Mouse (Mus musculus): ENCODE results near the gene Tbce. TPM values are rescaled to one million over a fixed set of nuclear protein-coding genes. Genes with fewer than 3 reads are reported as not detected.

The Tbce gene
- 62.7 and 69.7 TPM in 2 replicates for polyA plus RNA-seq (2015; fragmentation: Nextera tagmentation; extraction: Ambion mirVana)

GRCm38 (mm10) chr13:14039292-14039965 lies at the start of gene Tbce:
Gene Tbce, minus strand, starts transcription at chr13:14039638.
- peak within 1 kb of the TSS; percentile 69 for H3K4me3 ChIP-seq
- no peaks in the 10 kb centered on the region for H3K9me3 ChIP-seq
- peak within 1 kb of the TSS; percentile 84 for H3K4me2 ChIP-seq
- WGBS: under 1% methylated on average over 35 of the region's 35 CpGs
- peak; percentile 92 for ATAC-seq (ENCODE audit: insufficient number of reproducible peaks, insufficient read depth, low FRiP score, low TSS enrichment, low read depth)
- H3K4me1 ChIP-seq: peaks cover 15% of the 10 kb centered on the region
- H3K27me3 ChIP-seq: no peaks in the 10 kb centered on the region
- no peaks in the 10 kb centered on the region for H3K36me3 ChIP-seq
- H3K27ac ChIP-seq: peak within 1 kb of the TSS; percentile 98
- H3K9ac ChIP-seq: peak within 1 kb of the TSS; percentile 89

- Histone ChIP-seq H3K9me3 (no peaks in the 10 kb centered on the region), H3K4me1 (no peaks in the 10 kb centered on the region), H3K36me3 (peaks cover 8% of the 10 kb centered on the region), H3K4me2 (no peak overlapping the region), H3K4me3 (no peak overlapping the region), H3K9ac (no peak overlapping the region), H3K27ac (no peak overlapping the region), H3K27me3 (no peaks in the 10 kb centered on the region)
- ATAC-seq (ENCODE audit: insufficient number of reproducible peaks, insufficient read depth, low FRiP score, low TSS enrichment, low read depth): no peak
- WGBS: 83% methylated on average over 1 of the region's 1 CpGs
Measured at GRCm38 (mm10) chr13:14088669-14089068, 49.2 kb upstream of the Tbce start.

GRCm38 (mm10) chr13:14075326-14075725 lies 35.9 kb upstream of the Tbce start:
- Histone ChIP-seq H3K4me2 (no peak overlapping the region), H3K4me3 (no peak overlapping the region), H3K9ac (no peak overlapping the region), H3K4me1 (no peaks in the 10 kb centered on the region), H3K27ac (no peak overlapping the region), H3K27me3 (no peaks in the 10 kb centered on the region), H3K36me3 (peaks cover 1% of the 10 kb centered on the region; the same call in 1 of the 2 replicates), H3K9me3 (no peaks in the 10 kb centered on the region)
- no peak for ATAC-seq (ENCODE audit: insufficient number of reproducible peaks, insufficient read depth, low FRiP score, low TSS enrichment, low read depth)
- 82% methylated on average over 1 of the region's 1 CpGs for WGBS

GRCm38 (mm10) chr13:14074371-14074770 lies 34.9 kb upstream of the Tbce start:
- ATAC-seq (ENCODE audit: insufficient number of reproducible peaks, insufficient read depth, low FRiP score, low TSS enrichment, low read depth): no peak
- Histone ChIP-seq H3K27me3 (no peaks in the 10 kb centered on the region), H3K27ac (no peak overlapping the region), H3K9me3 (no peaks in the 10 kb centered on the region), H3K4me2 (no peak overlapping the region), H3K9ac (no peak overlapping the region), H3K4me1 (no peaks in the 10 kb centered on the region), H3K4me3 (no peak overlapping the region), H3K36me3 (peaks cover 3% of the 10 kb centered on the region; the same call in 1 of the 2 replicates)
- 97% methylated on average over 1 of the region's 1 CpGs for WGBS

- Histone ChIP-seq H3K4me1 (0 out of 2 replicates have a peak, but pooled peaks cover 4% of the 10 kb centered on the region), H3K4me3 (no peak overlapping the region), H3K9ac (no peak overlapping the region), H3K27me3 (no peaks in the 10 kb centered on the region), H3K9me3 (no peaks in the 10 kb centered on the region), H3K27ac (no peak overlapping the region), H3K36me3 (peaks cover 13% of the 10 kb centered on the region; the same call in 1 of the 2 replicates), H3K4me2 (no peak overlapping the region)
- ATAC-seq (ENCODE audit: insufficient number of reproducible peaks, insufficient read depth, low FRiP score, low TSS enrichment, low read depth): no peak
- WGBS: 84% methylated on average over 1 of the region's 1 CpGs
Measured at GRCm38 (mm10) chr13:14069291-14069690, 29.9 kb upstream of the Tbce start.

- H3K9me3 ChIP-seq: no peaks in the 10 kb centered on the region
Measured at GRCm38 (mm10) chr13:14068035-14068434, 28.6 kb upstream of the Tbce start.

GRCm38 (mm10) chr13:14065701-14066100 lies 26.3 kb upstream of the Tbce start:
- no peaks in the 10 kb centered on the region for H3K9me3 ChIP-seq
- H3K27ac ChIP-seq: no peak overlapping the region
- no peak overlapping the region for H3K9ac ChIP-seq
- H3K27me3 ChIP-seq: no peaks in the 10 kb centered on the region
- peaks cover 16% of the 10 kb centered on the region for H3K4me1 ChIP-seq
- no peak for ATAC-seq (ENCODE audit: insufficient number of reproducible peaks, insufficient read depth, low FRiP score, low TSS enrichment, low read depth)
- WGBS: 76% methylated on average over 1 of the region's 1 CpGs
- H3K4me3 ChIP-seq: no peak overlapping the region
- peaks cover 13% of the 10 kb centered on the region; the same call in 1 of the 2 replicates for H3K36me3 ChIP-seq
- H3K4me2 ChIP-seq: peak overlapping the region; percentile 20; the same call in 1 of the 2 replicates

More at GRCm38 (mm10) chr13:14068035-14068434, 28.6 kb upstream of the Tbce start:
- Histone ChIP-seq H3K4me2 (no peak overlapping the region), H3K9ac (no peak overlapping the region), H3K27ac (no peak overlapping the region), H3K4me1 (0 out of 2 replicates have a peak, but pooled peaks cover 4% of the 10 kb centered on the region), H3K27me3 (no peaks in the 10 kb centered on the region), H3K4me3 (no peak overlapping the region), H3K36me3 (peaks cover 13% of the 10 kb centered on the region; the same call in 1 of the 2 replicates)
- no peak for ATAC-seq (ENCODE audit: insufficient number of reproducible peaks, insufficient read depth, low FRiP score, low TSS enrichment, low read depth)

- H3K27ac ChIP-seq: peak overlapping the region; percentile 98; the same call in 1 of the 2 replicates
- H3K36me3 ChIP-seq: peaks cover 11% of the 10 kb centered on the region; the same call in 1 of the 2 replicates
- H3K27me3 ChIP-seq: no peaks in the 10 kb centered on the region
- H3K4me1 ChIP-seq: peaks cover 17% of the 10 kb centered on the region
- peak overlapping the region; percentile 77 for H3K4me2 ChIP-seq
- H3K9me3 ChIP-seq: no peaks in the 10 kb centered on the region
- H3K9ac ChIP-seq: peak overlapping the region; percentile 99
- WGBS: 11% methylated on average over 9 of the region's 9 CpGs
- ATAC-seq (ENCODE audit: insufficient number of reproducible peaks, insufficient read depth, low FRiP score, low TSS enrichment, low read depth): no peak
- peak overlapping the region; percentile 99 for H3K4me3 ChIP-seq
Measured at GRCm38 (mm10) chr13:14065028-14065380, 25.6 kb upstream of the Tbce start.

- under 1% methylated on average over 65 of the region's 65 CpGs for WGBS
- peaks cover 11% of the 10 kb centered on the region; the same call in 1 of the 2 replicates for H3K36me3 ChIP-seq
- peak overlapping the region; percentile 99 for H3K9ac ChIP-seq
- H3K4me3 ChIP-seq: peak overlapping the region; percentile 99
- no peaks in the 10 kb centered on the region for H3K27me3 ChIP-seq
- ATAC-seq (ENCODE audit: insufficient number of reproducible peaks, insufficient read depth, low FRiP score, low TSS enrichment, low read depth): no peak
- H3K4me1 ChIP-seq: peaks cover 17% of the 10 kb centered on the region
- peak overlapping the region; percentile 77 for H3K4me2 ChIP-seq
- H3K9me3 ChIP-seq: no peaks in the 10 kb centered on the region
- H3K27ac ChIP-seq: peak overlapping the region; percentile 98
Measured at GRCm38 (mm10) chr13:14064341-14065027, 25.0 kb upstream of the Tbce start.

- 0% methylated on average over 31 of the region's 31 CpGs for WGBS
- Histone ChIP-seq H3K4me1 (peaks cover 17% of the 10 kb centered on the region), H3K9ac (peak overlapping the region; percentile 99), H3K27me3 (no peaks in the 10 kb centered on the region), H3K36me3 (peaks cover 11% of the 10 kb centered on the region), H3K4me2 (peak overlapping the region; percentile 77), H3K4me3 (peak overlapping the region; percentile 99), H3K27ac (peak overlapping the region; percentile 98), H3K9me3 (no peaks in the 10 kb centered on the region)
- ATAC-seq (ENCODE audit: insufficient number of reproducible peaks, insufficient read depth, low FRiP score, low TSS enrichment, low read depth): peak; percentile 26
Measured at GRCm38 (mm10) chr13:14063942-14064271, 24.5 kb upstream of the Tbce start.

GRCm38 (mm10) chr13:14063013-14063941 lies 23.8 kb upstream of the Tbce start, which contains the start of the genes Arid4b and Ggps1:
Gene Arid4b, plus strand, starts transcription at chr13:14063232.
Gene Ggps1, minus strand, starts transcription at chr13:14063488.
- Histone ChIP-seq H3K9me3 (no peaks in the 10 kb centered on the region), H3K4me3 (peak within 1 kb of the TSS; percentile 99), H3K36me3 (peaks cover 7% of the 10 kb centered on the region), H3K27me3 (no peaks in the 10 kb centered on the region), H3K4me1 (peaks cover 17% of the 10 kb centered on the region), H3K4me2 (peak within 1 kb of the TSS; percentile 83), H3K27ac (peak within 1 kb of the TSS; percentile 98), H3K9ac (peak within 1 kb of the TSS; percentile 99)
- ATAC-seq (ENCODE audit: insufficient number of reproducible peaks, insufficient read depth, low FRiP score, low TSS enrichment, low read depth): peak; percentile 97
- under 1% methylated on average over 64 of the region's 64 CpGs for WGBS
